Mouse (Mus musculus) hindbrain, embryonic 15.5 days (tissue): ENCODE measurements at regions not wholly inside any gene's neighbourhood (a gene's known extent, or its start where the extent isn't known, plus 50 kb on each side); places are given as distances from the start of the nearest gene placed in this dataset. TPM values are rescaled to one million over a fixed set of nuclear protein-coding genes. Genes with fewer than 3 reads are reported as not detected.

Experiments
- ATAC-seq: fragments of 200-750 bp; cut with Nextera tagmentation; 2 replicates; pipeline ENCODE4 v1.8.0; 2017; ENCODE audit warnings: low read depth, moderate number of reproducible peaks, moderate TSS enrichment; ENCODE audit not compliant: low FRiP score
- H3K27ac ChIP-seq: fragments of 300-500 bp; sonication (generic); replicated peaks from 2 replicates; pipeline ENCODE4 v1.5.1; 2015; ENCODE audit warnings: mild to moderate bottlenecking, inconsistent platforms
- H3K27me3 ChIP-seq: fragments of 300-500 bp; sonication (generic); 2 replicates; pipeline ENCODE4 v1.6.1; 2015; ENCODE audit warnings: control low read depth, inconsistent platforms
- H3K36me3 ChIP-seq: fragments of 300-500 bp; sonication (generic); 2 replicates; pipeline ENCODE4 v1.6.1; 2015; ENCODE audit warnings: control low read depth, inconsistent platforms
- H3K4me1 ChIP-seq: fragments of 300-500 bp; sonication (generic); replicated peaks from 2 replicates; pipeline ENCODE4 v1.6.1; 2015; ENCODE audit warnings: control low read depth, inconsistent platforms
- H3K4me2 ChIP-seq: fragments of 300-500 bp; sonication (generic); 2 replicates; pipeline ENCODE4 v1.6.1; 2015; ENCODE audit warnings: moderate library complexity, mild to moderate bottlenecking, inconsistent platforms
- H3K4me3 ChIP-seq: fragments of 300-500 bp; sonication (generic); 2 replicates; pipeline ENCODE4 v1.5.1; 2015; ENCODE audit warnings: mild to moderate bottlenecking, inconsistent platforms
- H3K9ac ChIP-seq: fragments of 300-500 bp; sonication (generic); 2 replicates; pipeline ENCODE4 v1.6.1; 2015; ENCODE audit warnings: inconsistent platforms
- H3K9me3 ChIP-seq: fragments of 300-500 bp; sonication (generic); 2 replicates; pipeline ENCODE4 v1.6.1; 2016; ENCODE audit warnings: control low read depth, inconsistent platforms
- WGBS: fragments of 180-500 bp; shearing (Covaris S2); methylation state at CpG from one replicate; pipeline ENCODE4 v1.1.7; 2015; 5-methylcytosine and 5-hydroxymethylcytosine counted together
- microRNA-seq: library from miRNA; unstranded; fragments of <30 nt; microRNA quantifications from one replicate; pipeline ENCODE4, GENCODE M21; 2016

- Histone ChIP-seq H3K4me3 (no peak overlapping the region), H3K9me3 (no peaks in the 10 kb centered on the region), H3K4me2 (no peak overlapping the region), H3K36me3 (no peaks in the 10 kb centered on the region), H3K27ac (0 out of 2 replicates have a peak overlapping the region, but pooled peaks have one; percentile 6), H3K27me3 (no peaks in the 10 kb centered on the region), H3K4me1 (peaks cover 9% of the 10 kb centered on the region; the same call in 1 of the 2 replicates), H3K9ac (no peak overlapping the region)
- ATAC-seq = 0 out of 2 replicates have a peak, but pooled peaks have one; percentile 38
- WGBS = 10% methylated on average over 4 of the region's 4 CpGs
These were observed 56.0 kb upstream of the Lrig1 start for GRCm38 (mm10) chr6:94756006-94756405.

GRCm38 (mm10) chr6:94755297-94755831 is 55.4 kb upstream of the Lrig1 start:
- Histone ChIP-seq H3K9ac (no peak overlapping the region), H3K27me3 (no peaks in the 10 kb centered on the region), H3K27ac (0 out of 2 replicates have a peak overlapping the region, but pooled peaks have one; percentile 3), H3K4me1 (peaks cover 9% of the 10 kb centered on the region; the same call in 1 of the 2 replicates), H3K36me3 (no peaks in the 10 kb centered on the region), H3K4me2 (no peak overlapping the region), H3K9me3 (no peaks in the 10 kb centered on the region), H3K4me3 (no peak overlapping the region)
- ATAC-seq = no peak
- WGBS = 29% methylated on average over 13 of the region's 13 CpGs

- 93% methylated on average over 3 of the region's 3 CpGs for WGBS
- Histone ChIP-seq H3K27me3 (no peaks in the 10 kb centered on the region), H3K4me1 (peaks cover 9% of the 10 kb centered on the region; the same call in 1 of the 2 replicates), H3K36me3 (no peaks in the 10 kb centered on the region), H3K4me2 (no peak overlapping the region), H3K9ac (no peak overlapping the region), H3K4me3 (no peak overlapping the region), H3K9me3 (no peaks in the 10 kb centered on the region), H3K27ac (no peak overlapping the region)
- ATAC-seq = no peak
These were observed 54.6 kb upstream of the Lrig1 start for GRCm38 (mm10) chr6:94754522-94754921.

- WGBS = 19% methylated on average over 8 of the region's 8 CpGs
- no peak overlapping the region for H3K4me3 ChIP-seq
- no peak overlapping the region for H3K27ac ChIP-seq
- peak overlapping the region; percentile 33; the same call in 1 of the 2 replicates for H3K4me2 ChIP-seq
- H3K27me3 ChIP-seq = no peaks in the 10 kb centered on the region
- H3K36me3 ChIP-seq = no peaks in the 10 kb centered on the region
- no peaks in the 10 kb centered on the region for H3K9me3 ChIP-seq
- H3K9ac ChIP-seq = no peak overlapping the region
- H3K4me1 ChIP-seq = peaks cover 6% of the 10 kb centered on the region; the same call in 1 of the 2 replicates
- ATAC-seq = no peak
These were observed 51.1 kb upstream of the Lrig1 start for GRCm38 (mm10) chr6:94751101-94751440.

GRCm38 (mm10) chr6:94750228-94751100 is 50.5 kb upstream of the Lrig1 start:
- WGBS = 11% methylated on average over 13 of the region's 13 CpGs
- peak; percentile 27; the same call in 1 of the 2 replicates for ATAC-seq
- Histone ChIP-seq H3K27me3 (no peaks in the 10 kb centered on the region), H3K4me1 (0 out of 2 replicates have a peak, but pooled peaks cover 2% of the 10 kb centered on the region), H3K9me3 (no peaks in the 10 kb centered on the region), H3K27ac (no peak overlapping the region), H3K4me3 (no peak overlapping the region), H3K36me3 (no peaks in the 10 kb centered on the region), H3K9ac (no peak overlapping the region), H3K4me2 (peak overlapping the region; percentile 33)

Small RNAs in the stretch of these regions (microRNA-seq; reads per million reads assigned to microRNA genes)
- not detected for gene Gm23364
